Mouse (Mus musculus): ENCODE measurements around the gene Srsf9.

Srsf9 gene

GRCm38 (mm10) chr5:115326256-115326831 is 633 bp upstream of the Srsf9 start:
- DNase-seq (ENCODE audit: low spot score): no peak

- DNase-seq (ENCODE audit: low spot score): peak; percentile 48
These were observed 902 bp downstream of the Srsf9 start for GRCm38 (mm10) chr5:115327610-115328548.

- peak; percentile 48 for DNase-seq (ENCODE audit: low spot score)
These were observed 4.0 kb downstream of the Srsf9 start for GRCm38 (mm10) chr5:115330955-115331354.

- DNase-seq (ENCODE audit: low spot score): no peak
These were observed 6.6 kb downstream of the Srsf9 start for GRCm38 (mm10) chr5:115333626-115334025.

- DNase-seq (ENCODE audit: low spot score): no peak
These were observed 13.0 kb downstream of the Srsf9 start for GRCm38 (mm10) chr5:115340007-115340406.

GRCm38 (mm10) chr5:115340577-115341313 is 13.8 kb downstream of the Srsf9 start, which contains the start of the genes Gatc and Triap1:
TSS of gene Gatc (minus strand) at chr5:115341178.
TSS of gene Triap1 (plus strand) at chr5:115341225.
- DNase-seq (ENCODE audit: low spot score): peak; percentile 86

- DNase-seq (ENCODE audit: low spot score): no peak
These were observed 14.6 kb downstream of the Srsf9 start for GRCm38 (mm10) chr5:115341314-115342165.

GRCm38 (mm10) chr5:115347564-115347963 is 20.6 kb downstream of the Srsf9 start:
- peak; percentile 86 for DNase-seq (ENCODE audit: low spot score)

- peak; percentile 99 for DNase-seq (ENCODE audit: low spot score)
These were observed 21.7 kb downstream of the Srsf9 start, which contains the start of gene Cox6a1 for GRCm38 (mm10) chr5:115348546-115349224. TSS of gene Cox6a1 (minus strand) at chr5:115348981.

- DNase-seq (ENCODE audit: low spot score): no peak
These were observed 22.2 kb downstream of the Srsf9 start for GRCm38 (mm10) chr5:115349225-115349555.

GRCm38 (mm10) chr5:115351348-115351747 is 24.4 kb downstream of the Srsf9 start:
- DNase-seq (ENCODE audit: low spot score): no peak

GRCm38 (mm10) chr5:115355070-115355469 is 28.1 kb downstream of the Srsf9 start:
- no peak for DNase-seq (ENCODE audit: low spot score)

GRCm38 (mm10) chr5:115358872-115359271 is 31.9 kb downstream of the Srsf9 start:
- peak; percentile 81 for DNase-seq (ENCODE audit: low spot score)

GRCm38 (mm10) chr5:115359438-115359837 is 32.5 kb downstream of the Srsf9 start:
- DNase-seq (ENCODE audit: low spot score): no peak

GRCm38 (mm10) chr5:115359851-115360372 is 32.9 kb downstream of the Srsf9 start:
- no peak for DNase-seq (ENCODE audit: low spot score)

GRCm38 (mm10) chr5:115362216-115362615 is 35.2 kb downstream of the Srsf9 start:
- DNase-seq (ENCODE audit: low spot score): no peak

GRCm38 (mm10) chr5:115362819-115363714 is 36.1 kb downstream of the Srsf9 start:
- peak; percentile 40 for DNase-seq (ENCODE audit: low spot score)

- no peak for DNase-seq (ENCODE audit: low spot score)
These were observed 37.8 kb downstream of the Srsf9 start for GRCm38 (mm10) chr5:115364782-115365181.

GRCm38 (mm10) chr5:115371736-115372135 is 44.8 kb downstream of the Srsf9 start:
- no peak for DNase-seq (ENCODE audit: low spot score)

All from layer of hippocampus, adult 11-12 months (tissue).